Mouse (Mus musculus) heart, embryonic 14.5 days (tissue): ENCODE results near the gene Fbxo47. TPM values are rescaled to one million over a fixed set of nuclear protein-coding genes. Genes with fewer than 3 reads are reported as not detected.

Experiments
- ATAC-seq: fragments of 200-750 bp; cut with Nextera tagmentation; 2 replicates; pipeline ENCODE4 v1.8.0; 2017; ENCODE audit warnings: low read depth, moderate TSS enrichment; ENCODE audit not compliant: insufficient number of reproducible peaks, insufficient read depth, low FRiP score
- H3K27ac ChIP-seq, 2 experiments: fragments of 200-500 bp in 1 of 2; fragments of 300-500 bp in 1 of 2; sonication (generic) in 1 of 2; replicated peaks in 1 of 2; 2 replicates each; pipeline ENCODE4 v1.5.1; 2012 to 2014; ENCODE audit warnings: low read depth in 2 of 2, low read length in 2 of 2, control low read depth in 1 of 2, mild to moderate bottlenecking in 1 of 2, mixed read lengths in 1 of 2; ENCODE audit not compliant: control insufficient read depth in 1 of 2, insufficient read depth in 1 of 2
- H3K27me3 ChIP-seq: fragments of 300-500 bp; sonication (generic); 2 replicates; pipeline ENCODE4 v1.6.1; 2014; ENCODE audit warnings: mild to moderate bottlenecking, low read length, control low read depth; ENCODE audit not compliant: control insufficient read depth, insufficient read depth
- H3K36me3 ChIP-seq: fragments of 300-500 bp; sonication (generic); 2 replicates; pipeline ENCODE4 v1.6.1; 2014; ENCODE audit warnings: mild to moderate bottlenecking, control low read depth, low read length, mixed read lengths; ENCODE audit not compliant: control insufficient read depth, insufficient read depth
- H3K4me1 ChIP-seq, 2 experiments: fragments of 200-500 bp in 1 of 2; fragments of 300-500 bp in 1 of 2; sonication (generic) in 1 of 2; 2 replicates each; pipeline ENCODE4 v1.6.1; 2012 to 2014; ENCODE audit warnings: low read length in 2 of 2, control low read depth in 1 of 2, mixed read lengths in 1 of 2; ENCODE audit not compliant: control insufficient read depth in 2 of 2, insufficient read depth in 2 of 2
- H3K4me2 ChIP-seq: fragments of 300-500 bp; sonication (generic); 2 replicates; pipeline ENCODE4 v1.6.1; 2014; ENCODE audit warnings: mild to moderate bottlenecking, low read length
- H3K4me3 ChIP-seq, 2 experiments: fragments of 200-500 bp in 1 of 2; fragments of 300-500 bp in 1 of 2; sonication (generic) in 1 of 2; 2 replicates each; pipeline ENCODE4 v1.5.1; 2012 to 2014; ENCODE audit warnings: low read length in 2 of 2, mild to moderate bottlenecking in 2 of 2, control low read depth in 1 of 2, low read depth in 1 of 2, moderate library complexity in 1 of 2; ENCODE audit not compliant: control insufficient read depth in 1 of 2, insufficient read depth in 1 of 2
- H3K9ac ChIP-seq: fragments of 300-500 bp; sonication (generic); 2 replicates; pipeline ENCODE4 v1.6.1; 2014; ENCODE audit warnings: mild to moderate bottlenecking, low read length
- H3K9me3 ChIP-seq: fragments of 300-500 bp; sonication (generic); 2 replicates; pipeline ENCODE4 v1.6.1; 2016; ENCODE audit warnings: low read length, control low read depth; ENCODE audit not compliant: control insufficient read depth
- WGBS: fragments of 180-500 bp; shearing (Covaris S2); extraction: QIAGEN DNeasy Blood & Tissue Kit; methylation state at CpG from one replicate; pipeline ENCODE4 v1.1.7; 2014; 5-methylcytosine and 5-hydroxymethylcytosine counted together
- polyA plus RNA-seq: library from polyadenylated mRNA; unstranded; fragments of >200 nt; fragmentation: Nextera tagmentation; extraction: Ambion mirVana; gene quantifications from 2 replicates; pipeline ENCODE4 v1.2.1, GENCODE M21; 2014

Fbxo47 gene
- polyA plus RNA-seq, 1 experiment from 2014 or later, result 1.2 TPM

DNA sequence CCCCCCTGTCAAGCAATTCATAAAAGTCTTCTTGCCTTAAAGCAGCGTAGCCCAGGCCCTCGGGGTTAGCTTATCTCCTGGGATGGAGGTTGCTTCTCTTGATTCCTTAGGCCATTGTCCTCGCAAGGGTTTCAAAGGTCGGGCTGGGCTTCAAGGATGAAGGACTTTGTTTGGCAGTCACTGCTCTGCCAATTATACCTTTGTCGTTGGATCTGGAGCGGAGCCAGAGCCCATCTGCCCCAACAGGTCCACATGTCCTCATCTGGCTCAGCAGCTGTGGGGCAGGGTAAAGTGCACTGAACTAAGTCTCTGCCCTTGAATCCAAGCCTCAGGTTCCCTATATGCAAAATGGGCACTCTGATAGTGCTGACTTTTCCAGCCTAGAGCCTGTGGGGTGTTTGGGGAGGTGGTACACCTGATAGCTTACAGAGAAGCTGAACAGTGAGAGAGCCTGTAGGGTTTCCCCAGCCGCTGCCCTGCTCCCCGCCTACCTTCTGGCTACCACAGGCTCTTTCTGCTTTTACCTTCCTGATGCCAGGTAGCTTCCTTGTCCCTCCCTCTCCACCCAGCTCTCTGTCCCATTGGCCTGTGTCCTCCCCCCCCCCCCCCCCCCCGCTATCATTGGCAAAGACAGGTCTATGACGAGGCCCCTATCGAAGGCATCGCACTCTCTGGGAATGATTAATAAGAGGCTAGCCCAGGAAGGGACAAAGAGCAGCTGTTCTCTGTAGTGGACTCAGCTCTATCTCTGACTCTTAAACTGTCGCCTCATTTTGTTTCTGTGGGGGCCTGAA, 72.2 kb downstream of the Fbxo47 start:
- Histone ChIP-seq H3K4me2 (no peak overlapping the region), H3K27ac (no peak overlapping the region), H3K36me3 (peaks cover 62% of the 10 kb centered on the region), H3K27me3 (no peaks in the 10 kb centered on the region), H3K4me1 (peaks cover 62 to 90% of the 10 kb centered on the region in 2 experiments), H3K9me3 (no peaks in the 10 kb centered on the region), H3K4me3 (no peak overlapping the region), H3K9ac (peak overlapping the region; percentile 38; the same call in 1 of the 2 replicates)
- no peak for ATAC-seq
- WGBS, result 42% methylated on average over 12 of the region's 13 CpGs

GRCm38 (mm10) chr11:97810970-97811369, 73.0 kb downstream of the Fbxo47 start:
- no peak overlapping the region for H3K27ac ChIP-seq
- H3K4me2 ChIP-seq, result no peak overlapping the region

DNA sequence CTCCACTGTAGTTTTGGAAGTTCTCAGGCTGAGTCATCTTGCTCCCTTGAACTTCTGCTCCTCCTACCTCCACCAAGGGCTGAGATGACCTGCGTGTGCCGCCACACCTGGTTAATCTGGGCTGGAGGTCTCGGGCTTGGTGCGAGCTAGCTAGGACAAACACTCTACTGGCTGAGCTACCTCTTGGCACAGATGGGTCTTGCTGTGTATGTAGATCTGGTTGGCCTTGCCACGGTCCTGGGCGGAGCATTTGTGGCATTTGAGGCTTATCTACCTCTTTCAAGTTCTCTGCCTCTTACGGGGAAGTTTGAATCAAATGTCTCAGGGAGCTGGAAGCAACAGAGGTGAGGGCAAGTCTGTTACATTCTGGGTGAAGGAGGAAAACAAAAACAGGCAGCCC, 73.6 kb downstream of the Fbxo47 start:
- H3K27me3 ChIP-seq, result no peaks in the 10 kb centered on the region
- no peak overlapping the region for H3K4me3 ChIP-seq
- 55% methylated on average over 7 of the region's 7 CpGs for WGBS
- no peak overlapping the region for H3K27ac ChIP-seq
- H3K4me1 ChIP-seq, result peaks cover 66 to 90% of the 10 kb centered on the region in 2 experiments
- H3K36me3 ChIP-seq, result peaks cover 49% of the 10 kb centered on the region
- H3K4me2 ChIP-seq, result no peak overlapping the region
- no peak overlapping the region for H3K9ac ChIP-seq
- ATAC-seq, result no peak
- no peaks in the 10 kb centered on the region for H3K9me3 ChIP-seq

More at GRCm38 (mm10) chr11:97810970-97811369, 73.0 kb downstream of the Fbxo47 start:
- Histone ChIP-seq H3K27me3 (no peaks in the 10 kb centered on the region), H3K9ac (no peak overlapping the region), H3K36me3 (peaks cover 56% of the 10 kb centered on the region), H3K4me1 (peaks cover 66 to 90% of the 10 kb centered on the region in 2 experiments), H3K4me3 (no peak overlapping the region), H3K9me3 (no peaks in the 10 kb centered on the region)
- no peak for ATAC-seq
- WGBS, result 64% methylated on average over 3 of the region's 3 CpGs

DNA sequence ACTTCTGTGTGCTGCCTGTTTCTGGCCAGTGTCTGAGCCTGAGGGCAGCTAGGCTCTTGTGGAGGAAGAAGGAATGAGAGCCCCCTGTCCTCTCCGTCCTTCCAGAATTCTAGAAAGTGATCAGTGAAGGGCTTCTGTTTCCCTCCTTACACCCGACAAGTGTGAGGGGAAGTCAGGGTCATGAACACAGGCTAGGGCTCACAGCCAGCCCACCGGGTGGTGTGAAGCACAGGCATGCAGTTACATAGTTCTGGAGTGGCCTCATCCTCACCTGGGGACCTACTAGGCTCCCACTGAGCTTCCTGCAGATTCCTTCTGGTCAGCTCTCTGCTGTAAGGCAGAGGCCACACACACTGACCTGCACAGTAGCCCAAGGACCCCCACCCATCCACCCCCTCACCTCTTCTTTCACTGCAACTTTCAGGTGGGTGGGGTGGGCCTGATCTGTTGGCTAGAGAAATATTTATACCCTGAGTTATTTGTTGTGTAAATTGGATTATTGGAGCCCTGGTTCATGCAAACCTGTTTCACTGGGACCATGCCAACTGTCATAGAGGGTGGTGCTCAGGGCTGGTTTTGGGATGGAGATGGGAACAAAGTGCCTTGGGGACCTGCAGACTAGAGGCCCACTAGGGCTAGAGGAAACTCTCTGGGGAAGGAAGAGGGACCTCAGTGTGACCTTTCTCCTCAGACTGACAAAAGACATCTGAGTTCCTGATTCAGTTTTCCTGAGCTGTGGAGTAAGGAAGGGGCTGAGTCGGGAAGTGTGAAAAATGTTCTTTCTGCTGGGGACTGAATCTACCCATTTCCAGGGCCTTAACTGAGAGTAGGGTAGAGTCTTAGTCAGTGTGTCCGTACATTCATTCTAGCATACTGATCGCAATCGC, 74.5 kb downstream of the Fbxo47 start:
- Histone ChIP-seq H3K27me3 (no peaks in the 10 kb centered on the region), H3K36me3 (peaks cover 41% of the 10 kb centered on the region), H3K9ac (peak overlapping the region; percentile 7), H3K4me1 (peaks cover 71 to 93% of the 10 kb centered on the region in 2 experiments), H3K27ac (peak overlapping the region; percentile 47 to 69), H3K4me3 (no peak overlapping the region), H3K9me3 (no peaks in the 10 kb centered on the region), H3K4me2 (peak overlapping the region; percentile 3; the same call in 1 of the 2 replicates)
- 47% methylated on average over 7 of the region's 7 CpGs for WGBS
- ATAC-seq, result no peak

DNA sequence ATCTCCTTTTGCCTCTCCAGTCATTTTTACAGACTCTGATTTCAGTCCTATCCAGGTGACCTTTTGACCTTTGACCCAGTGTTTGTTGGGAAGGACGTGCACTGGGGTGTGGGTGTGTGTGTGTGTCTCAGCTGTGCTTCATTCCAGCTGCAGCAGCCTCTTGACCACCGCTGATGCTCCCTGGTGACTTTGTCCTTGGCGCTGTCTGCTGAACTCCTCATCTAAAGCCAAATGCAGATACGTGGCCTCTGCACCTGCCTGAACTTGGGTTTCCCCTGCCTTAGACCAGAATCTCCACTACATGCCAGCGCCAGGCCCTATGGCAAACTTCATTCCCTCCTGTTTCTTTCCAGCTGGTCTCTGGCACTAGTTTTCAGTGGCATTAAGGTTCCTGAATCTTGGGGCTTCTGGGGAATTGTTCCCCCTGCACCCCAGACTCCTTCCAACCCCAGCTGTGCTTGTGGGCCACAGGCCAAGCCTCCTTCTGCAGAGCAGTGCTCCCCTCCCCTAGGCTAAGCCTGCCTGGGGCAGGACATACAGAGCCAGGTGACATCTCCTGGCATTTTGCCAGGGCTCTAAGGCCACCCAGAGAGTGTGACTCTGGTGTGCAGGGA, 75.2 kb downstream of the Fbxo47 start:
- H3K4me2 ChIP-seq, result peak overlapping the region; percentile 3; the same call in 1 of the 2 replicates

DNA sequence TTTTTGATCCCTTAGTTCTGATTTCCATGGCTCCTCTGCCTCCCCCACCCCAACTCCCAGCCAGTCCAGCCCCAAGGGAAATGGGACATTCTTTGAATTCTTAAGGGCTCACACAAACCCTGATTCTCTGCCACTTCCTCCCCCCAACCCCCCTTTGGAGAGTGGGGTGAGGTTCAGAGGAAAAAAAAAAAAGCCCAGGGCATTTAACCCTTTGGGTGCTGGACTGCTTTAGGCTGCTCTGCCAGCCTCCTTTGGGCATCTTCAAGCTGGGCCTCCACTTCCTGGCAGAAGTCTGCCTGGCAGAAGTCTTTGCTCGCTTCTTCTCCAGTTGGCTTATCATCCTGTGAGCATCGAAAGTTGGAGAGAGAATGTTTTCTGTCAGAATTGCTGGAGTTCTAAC, 75.9 kb downstream of the Fbxo47 start:
- Histone ChIP-seq H3K27ac (peak overlapping the region in 1 of 2 experiments; percentile 69; a peak in 2 of 4 replicates), H3K4me3 (no peak overlapping the region), H3K4me2 (peak overlapping the region; percentile 21; the same call in 1 of the 2 replicates), H3K9me3 (no peaks in the 10 kb centered on the region), H3K27me3 (no peaks in the 10 kb centered on the region), H3K9ac (0 out of 2 replicates have a peak overlapping the region, but pooled peaks have one; percentile 5), H3K36me3 (peaks cover 30% of the 10 kb centered on the region), H3K4me1 (peaks cover 76 to 98% of the 10 kb centered on the region in 2 experiments)
- ATAC-seq, result no peak
- 37% methylated on average over 2 of the region's 2 CpGs for WGBS

More for the DNA sequence above, 75.2 kb downstream of the Fbxo47 start:
- Histone ChIP-seq H3K4me3 (no peak overlapping the region), H3K27me3 (no peaks in the 10 kb centered on the region), H3K36me3 (peaks cover 35% of the 10 kb centered on the region), H3K9ac (peak overlapping the region; percentile 7), H3K27ac (peak overlapping the region; percentile 47 to 69; a peak in 3 of 4 replicates), H3K9me3 (no peaks in the 10 kb centered on the region), H3K4me1 (peaks cover 77 to 95% of the 10 kb centered on the region in 2 experiments)
- ATAC-seq, result peak; percentile 49; the same call in 1 of the 2 replicates
- WGBS, result 33% methylated on average over 5 of the region's 5 CpGs

- 25% methylated on average over 6 of the region's 6 CpGs for WGBS
- H3K27ac ChIP-seq, result peak overlapping the region; percentile 21 to 69; a peak in 3 of 4 replicates
- no peak overlapping the region for H3K4me2 ChIP-seq
- ATAC-seq, result no peak
- H3K4me3 ChIP-seq, result no peak overlapping the region
- H3K9me3 ChIP-seq, result no peaks in the 10 kb centered on the region
- peaks cover 30% of the 10 kb centered on the region for H3K36me3 ChIP-seq
- peaks cover 71 to 97% of the 10 kb centered on the region in 2 experiments for H3K4me1 ChIP-seq
- no peak overlapping the region for H3K9ac ChIP-seq
- H3K27me3 ChIP-seq, result no peaks in the 10 kb centered on the region
Observed at GRCm38 (mm10) chr11:97807626-97808025, 76.3 kb downstream of the Fbxo47 start.
